Mouse (Mus musculus): ENCODE measurements at regions not wholly inside any gene's neighbourhood (a gene's known extent, or its start where the extent isn't known, plus 50 kb on each side); places are given as distances from the start of the nearest gene placed in this dataset.

DNA sequence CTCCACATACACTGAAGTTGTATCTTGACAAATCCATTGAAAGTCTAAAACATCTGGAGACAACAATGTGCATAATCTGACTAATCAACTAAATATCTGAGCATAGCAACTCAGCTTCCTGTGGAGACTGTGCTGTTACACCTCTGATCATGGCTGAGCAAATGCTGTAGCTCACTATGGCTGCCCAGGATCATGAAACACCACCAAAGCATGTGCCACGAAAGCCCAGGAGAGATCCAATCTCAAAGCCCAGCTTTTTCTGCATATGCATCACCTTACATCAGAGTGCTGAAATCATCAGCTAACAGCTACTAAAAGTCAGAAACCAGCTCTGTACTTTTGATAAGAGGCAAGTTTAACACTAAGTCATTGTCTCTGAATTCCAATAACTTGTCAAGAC lies 313.3 kb upstream of the Htr2a start:
- no peak for ATAC-seq (ENCODE audit: insufficient number of reproducible peaks, low FRiP score, low TSS enrichment)

DNA sequence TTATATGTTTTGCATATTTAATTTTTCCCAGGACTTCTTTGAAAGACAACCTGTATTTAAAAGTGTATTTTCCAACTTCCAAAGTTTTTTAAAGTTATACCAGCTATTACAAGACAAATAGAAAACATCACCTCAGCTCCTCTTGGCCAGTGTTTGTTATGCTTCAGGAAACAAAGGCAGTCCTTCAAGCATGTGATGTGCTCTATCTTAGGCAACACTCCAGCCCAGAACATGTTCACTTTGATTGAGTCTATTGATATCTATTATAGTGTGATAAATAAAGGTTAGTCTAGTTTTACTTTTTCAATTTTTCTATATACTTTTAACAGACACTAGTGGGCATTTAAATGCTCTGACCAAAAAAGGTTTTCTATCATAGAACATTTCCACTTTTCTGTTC lies 289.9 kb upstream of the Htr2a start:
- no peak for ATAC-seq (ENCODE audit: insufficient number of reproducible peaks, low FRiP score, low TSS enrichment)

DNA sequence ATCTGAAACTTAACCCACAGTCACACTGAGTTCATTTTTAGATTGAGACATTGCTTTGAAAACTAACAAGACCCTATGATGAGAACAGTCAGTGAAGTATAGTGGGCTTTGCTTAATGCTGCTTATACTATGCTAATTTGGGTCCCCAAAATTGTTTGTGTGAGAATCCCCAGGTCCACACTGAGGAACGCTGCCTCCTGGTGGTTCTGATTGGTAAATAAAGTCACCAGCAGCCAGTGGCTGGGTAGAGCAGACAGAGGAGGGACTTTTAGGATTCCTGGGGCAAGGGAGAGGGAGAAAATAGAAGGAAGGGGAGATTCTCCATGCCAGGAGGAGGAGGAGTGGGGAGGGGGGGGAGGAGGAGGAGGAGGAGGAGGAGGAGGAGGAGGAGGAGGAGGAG lies 288.4 kb upstream of the Htr2a start:
- ATAC-seq (ENCODE audit: insufficient number of reproducible peaks, low FRiP score, low TSS enrichment): no peak

DNA sequence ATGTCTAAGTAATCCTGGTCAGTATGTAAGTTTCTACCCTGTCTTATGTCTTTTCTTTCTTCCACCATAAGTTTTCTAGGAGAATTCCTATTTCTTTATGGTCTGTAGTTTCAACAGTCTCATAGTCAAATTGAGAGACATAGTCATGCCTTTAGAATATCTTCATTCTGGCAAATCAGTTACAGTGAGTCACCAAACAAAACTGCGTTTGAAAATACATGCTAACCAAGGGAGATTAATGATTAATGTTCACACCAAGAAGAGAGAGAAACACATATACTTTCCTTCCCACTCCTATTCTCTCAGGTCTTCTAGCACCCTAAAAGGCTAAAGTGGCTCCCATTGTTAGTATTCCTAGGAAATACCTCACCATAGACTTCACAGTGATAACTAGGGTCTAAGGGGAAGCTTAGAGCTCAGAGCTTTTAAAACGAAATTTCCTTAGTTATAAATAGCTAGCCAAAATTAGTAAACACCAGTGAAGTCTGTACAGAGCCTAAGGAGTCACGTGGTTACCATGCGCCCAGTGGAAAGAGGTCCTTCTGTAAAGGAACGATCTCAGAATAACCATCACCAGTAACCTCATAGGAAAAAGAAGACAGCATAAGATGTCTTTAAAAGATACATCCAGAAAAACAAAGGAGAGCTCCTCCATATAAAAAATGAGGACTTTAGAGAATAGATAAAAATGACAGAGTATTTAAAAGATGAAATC lies 281.8 kb upstream of the Htr2a start:
- no peak for ATAC-seq (ENCODE audit: insufficient number of reproducible peaks, low FRiP score, low TSS enrichment)

DNA sequence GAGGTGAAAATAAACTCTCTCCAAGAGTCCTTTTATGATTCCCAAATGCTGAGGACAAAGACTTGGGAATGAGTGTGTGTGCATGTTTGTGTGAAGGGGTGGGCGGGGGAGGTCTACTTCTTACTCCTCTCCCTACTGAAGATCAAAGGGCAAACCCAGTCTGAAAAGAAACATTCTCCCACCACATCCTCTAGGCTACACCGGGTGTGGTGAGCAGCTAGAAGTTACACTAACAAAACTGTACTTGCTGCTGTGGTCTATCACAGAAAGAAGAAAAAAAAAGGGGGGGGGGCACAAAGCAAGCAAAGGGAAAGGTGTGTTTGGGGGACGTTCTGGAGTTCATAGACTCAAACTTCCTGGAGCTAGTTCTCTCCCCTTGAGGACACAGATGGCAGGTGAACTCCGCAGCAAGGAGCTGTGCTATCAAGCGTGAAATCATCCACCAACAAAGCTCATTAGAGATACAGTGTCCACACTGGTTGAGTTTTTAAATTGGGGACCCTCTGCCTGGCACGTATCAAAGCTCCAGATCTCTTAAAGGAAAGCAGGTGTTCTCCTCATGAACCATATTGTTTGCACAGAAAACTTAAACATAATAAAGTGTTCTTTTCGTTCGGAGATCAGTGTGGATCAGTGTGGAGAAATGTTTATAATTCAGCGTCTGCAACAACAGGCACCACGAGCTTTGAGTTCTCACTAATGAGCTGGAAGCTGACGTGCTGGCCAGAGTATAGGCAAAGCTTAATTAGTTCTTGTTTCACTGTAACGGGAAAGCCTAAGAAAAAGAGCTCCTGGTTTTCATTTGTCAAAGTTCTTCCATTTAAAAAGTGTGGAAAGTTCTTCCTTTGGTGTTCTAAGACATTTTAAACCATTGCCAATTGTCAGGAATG lies 280.7 kb upstream of the Htr2a start:
- no peak for ATAC-seq (ENCODE audit: insufficient number of reproducible peaks, low FRiP score, low TSS enrichment)

DNA sequence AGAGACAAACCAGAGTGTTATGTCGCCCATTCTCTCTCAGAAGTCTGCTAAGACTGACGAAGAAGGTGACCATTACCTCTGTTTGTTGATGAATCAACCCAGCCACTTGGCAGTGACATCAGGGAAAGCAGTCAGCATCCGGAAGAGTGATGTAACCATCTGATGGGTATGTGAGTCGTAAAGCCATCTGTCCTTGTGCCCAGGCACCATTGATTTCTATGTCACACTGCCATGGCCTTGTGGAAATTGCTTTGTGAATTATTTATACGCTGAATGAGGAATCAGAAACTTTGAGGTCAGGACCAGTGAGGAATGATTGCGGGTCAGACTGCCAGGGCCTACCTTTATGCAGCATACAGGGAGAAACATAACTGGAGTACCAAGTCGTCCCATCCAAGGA lies 256.2 kb upstream of the Htr2a start:
- no peak for ATAC-seq (ENCODE audit: insufficient number of reproducible peaks, low FRiP score, low TSS enrichment)

DNA sequence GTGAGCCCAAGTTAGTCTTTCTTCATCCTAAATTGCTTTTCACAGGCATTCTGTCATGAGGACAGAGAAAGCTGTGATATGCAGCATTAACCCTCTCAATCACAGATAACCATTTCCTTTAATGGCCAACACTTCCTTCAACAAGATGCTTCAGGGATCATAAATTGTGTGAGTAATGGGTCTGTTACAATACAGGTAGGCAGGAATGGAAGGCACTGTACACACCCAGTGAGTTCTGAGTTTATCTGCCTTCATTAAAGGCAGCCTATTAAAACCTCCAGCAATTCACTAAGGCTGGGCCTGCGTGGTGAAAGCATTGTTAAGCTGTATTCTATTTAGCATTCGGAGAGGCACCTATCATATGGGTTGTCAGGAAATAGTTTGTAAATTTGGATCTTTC lies 248.2 kb upstream of the Htr2a start:
- ATAC-seq (ENCODE audit: insufficient number of reproducible peaks, low FRiP score, low TSS enrichment): no peak

DNA sequence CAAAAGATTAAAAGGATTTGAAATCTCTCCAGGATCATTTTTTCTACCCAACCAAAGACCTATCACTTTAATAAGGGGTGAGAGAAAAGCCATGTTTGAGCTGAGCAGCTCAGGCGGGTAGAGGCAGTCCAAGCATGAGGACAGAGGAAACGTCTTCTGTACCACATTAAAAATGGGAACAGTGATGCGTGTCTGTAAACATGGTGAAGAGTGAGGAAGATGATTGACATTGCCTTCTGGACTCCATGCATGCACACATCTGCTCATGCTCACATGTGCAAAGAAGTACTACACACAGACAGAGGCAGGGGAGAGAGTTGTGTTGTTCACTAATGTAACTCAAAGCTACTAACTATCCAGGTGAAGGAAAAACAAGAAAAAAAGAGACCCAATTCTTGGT lies 243.4 kb upstream of the Htr2a start:
- ATAC-seq (ENCODE audit: insufficient number of reproducible peaks, low FRiP score, low TSS enrichment): no peak

DNA sequence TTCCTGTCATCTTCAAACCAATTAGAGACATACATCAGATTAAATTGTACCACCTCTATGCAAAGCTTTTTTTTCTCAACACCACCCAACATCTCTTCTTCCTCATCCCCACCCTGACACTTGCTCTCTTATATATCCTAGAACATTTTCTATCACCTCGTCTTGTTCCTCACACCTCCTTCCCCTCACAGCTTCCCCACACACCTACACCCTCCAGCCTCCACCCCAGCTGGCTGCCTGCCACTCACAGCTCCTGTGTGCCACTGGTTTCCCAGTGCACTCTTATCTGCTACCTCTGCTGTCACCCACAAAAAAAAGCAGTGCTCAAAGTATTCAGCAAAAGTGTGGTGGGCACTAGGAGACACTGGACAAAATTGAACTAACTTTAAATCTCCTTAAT lies 231.2 kb upstream of the Htr2a start:
- no peak for ATAC-seq (ENCODE audit: insufficient number of reproducible peaks, low FRiP score, low TSS enrichment)

DNA sequence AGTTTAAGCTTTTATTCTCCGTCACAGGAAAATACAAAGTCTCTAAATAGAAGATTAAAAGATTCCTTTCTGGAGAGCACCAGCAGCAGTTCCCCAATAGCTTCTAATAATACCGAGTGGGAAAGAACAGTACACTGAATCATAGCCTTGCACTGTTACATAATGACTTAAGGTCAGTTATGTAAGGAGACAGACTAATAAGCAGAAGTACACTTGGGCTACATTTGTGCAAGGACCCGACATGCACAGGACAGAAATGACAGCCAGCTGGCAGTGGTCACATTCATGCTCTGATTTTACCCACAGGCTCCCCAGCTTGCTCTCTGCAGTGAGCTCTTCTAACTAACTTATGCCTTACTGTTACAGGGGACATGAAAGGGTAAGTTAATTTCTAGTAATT lies 212.4 kb upstream of the Htr2a start:
- peak; percentile 56; the same call in 1 of the 2 replicates for ATAC-seq (ENCODE audit: insufficient number of reproducible peaks, low FRiP score, low TSS enrichment)

DNA sequence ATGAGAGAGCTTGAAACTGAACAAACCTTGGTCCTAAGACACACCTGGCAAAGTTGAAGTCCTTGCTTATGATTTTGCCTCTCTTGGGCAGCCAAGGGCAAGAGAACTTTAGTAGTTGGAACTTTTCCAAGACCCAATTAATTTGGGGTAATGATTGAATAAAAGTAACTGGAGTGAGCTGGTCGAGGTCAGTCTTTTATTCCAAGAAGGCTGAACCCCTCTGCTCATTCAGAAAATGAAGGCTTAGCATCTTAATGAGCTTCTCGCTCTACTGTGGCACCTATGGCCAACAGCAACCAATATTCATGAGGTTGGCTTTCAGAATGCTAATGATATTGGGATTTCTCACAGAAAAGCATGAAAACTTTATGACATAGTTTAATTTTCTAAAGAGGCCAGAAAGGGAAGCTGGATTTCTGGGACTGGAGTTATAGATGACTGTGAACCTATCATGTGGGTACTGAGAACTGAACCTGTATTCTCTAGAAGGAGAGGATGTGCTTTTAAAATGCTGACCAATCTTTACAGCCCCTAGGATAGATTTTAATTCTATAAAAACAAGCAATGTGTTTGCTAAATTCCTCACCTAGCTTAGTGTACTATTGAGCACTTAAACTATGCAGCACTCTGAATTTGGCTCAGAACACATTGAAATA lies 176.5 kb upstream of the Htr2a start:
- no peak for ATAC-seq (ENCODE audit: insufficient number of reproducible peaks, low FRiP score, low TSS enrichment)

DNA sequence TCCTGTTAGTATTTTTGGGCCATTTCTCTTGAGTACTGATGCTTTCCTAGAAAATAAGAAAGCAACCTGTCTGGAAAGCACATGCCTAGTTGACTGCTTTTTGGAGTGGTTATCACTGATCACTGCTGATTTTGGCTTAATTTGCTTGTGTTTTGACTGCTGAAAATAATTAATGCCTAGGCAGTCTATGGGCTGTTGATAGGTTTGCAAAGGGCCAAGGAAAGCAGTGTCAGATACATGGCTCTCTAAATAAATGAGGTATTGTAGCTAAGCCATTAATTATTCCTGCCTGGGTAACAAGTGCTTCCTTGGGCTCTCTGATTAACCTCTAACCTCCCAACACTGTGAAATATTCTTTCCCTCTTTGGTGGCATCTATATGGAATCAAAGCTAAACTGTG lies 145.1 kb upstream of the Htr2a start:
- ATAC-seq (ENCODE audit: insufficient number of reproducible peaks, low FRiP score, low TSS enrichment): no peak

DNA sequence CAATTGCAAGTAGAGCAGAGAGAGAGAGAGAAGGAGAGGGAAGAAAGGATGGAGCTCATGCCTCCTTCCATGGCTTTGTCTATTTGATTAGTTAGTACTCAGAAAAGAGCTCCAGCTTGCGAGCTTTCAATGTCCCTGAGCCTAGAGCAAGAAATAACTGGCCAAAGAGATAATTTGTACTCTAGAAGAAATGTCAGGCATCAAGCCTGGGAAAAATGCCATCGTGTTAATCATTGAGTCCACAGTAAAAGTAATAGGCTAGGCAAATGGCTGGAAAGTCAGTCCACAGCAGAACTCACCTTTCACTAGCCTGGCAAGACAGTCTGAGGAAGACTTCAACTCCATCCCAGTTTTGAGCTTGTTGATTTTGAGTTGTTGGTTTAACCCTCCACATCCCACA lies 129.1 kb upstream of the Htr2a start:
- ATAC-seq (ENCODE audit: insufficient number of reproducible peaks, low FRiP score, low TSS enrichment): no peak

DNA sequence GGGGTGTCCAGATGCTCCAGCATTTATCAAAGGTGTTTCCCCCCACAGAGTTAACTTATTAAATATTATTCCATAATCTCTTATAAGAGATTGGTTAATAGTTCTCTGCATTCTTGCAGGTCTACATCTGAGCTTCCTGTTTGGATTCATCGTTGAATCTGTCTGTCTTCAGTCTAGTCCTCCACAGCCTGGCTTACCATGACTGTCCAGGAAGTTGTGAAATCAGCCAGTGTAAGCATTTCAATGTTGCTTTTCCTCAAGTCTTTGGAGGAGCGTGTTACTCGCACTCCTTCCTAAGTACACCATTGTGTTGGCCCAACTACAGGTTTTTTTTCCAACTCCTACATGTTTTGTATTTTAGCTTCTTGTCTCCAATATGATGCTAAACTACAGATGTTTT lies 124.2 kb upstream of the Htr2a start:
- no peak for ATAC-seq (ENCODE audit: insufficient number of reproducible peaks, low FRiP score, low TSS enrichment)

DNA sequence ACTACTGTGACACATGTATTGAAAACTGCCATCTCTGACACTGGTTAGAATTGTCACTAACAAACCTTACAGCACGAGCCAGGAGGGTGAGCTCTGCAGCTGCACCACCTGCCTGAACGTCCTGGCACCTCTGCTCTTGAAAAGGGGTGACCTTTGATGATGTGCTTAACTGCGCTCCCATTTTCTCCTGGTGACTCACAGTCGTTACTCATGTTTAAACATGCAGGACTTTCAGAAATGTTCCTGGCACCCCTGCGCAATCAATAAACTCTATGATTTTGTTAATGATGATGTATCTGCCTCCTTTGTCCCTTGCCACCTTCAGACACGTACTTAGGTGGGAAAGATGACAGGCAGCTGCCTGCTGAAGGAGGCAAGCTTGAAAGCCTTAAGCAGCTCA lies 121.1 kb upstream of the Htr2a start:
- ATAC-seq (ENCODE audit: insufficient number of reproducible peaks, low FRiP score, low TSS enrichment): no peak

DNA sequence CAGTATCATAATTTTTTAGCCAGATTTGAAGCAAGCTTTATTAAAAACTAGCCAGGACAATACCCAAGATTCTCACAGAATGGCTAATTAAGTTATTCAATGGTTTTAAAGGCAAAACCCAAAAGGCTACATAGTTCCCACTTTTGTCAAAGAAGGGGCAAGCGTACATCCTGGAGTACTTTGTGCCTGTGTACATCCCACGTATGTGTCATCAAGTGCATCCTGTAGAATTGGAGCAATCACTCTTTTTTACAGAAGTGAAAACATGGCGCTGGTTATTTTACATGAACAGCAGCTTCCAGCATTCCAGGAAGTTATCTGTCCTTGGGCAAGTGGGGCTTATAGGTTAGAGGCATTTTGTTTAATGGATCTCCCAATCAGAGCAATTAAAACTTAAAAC lies 119.0 kb upstream of the Htr2a start:
- ATAC-seq (ENCODE audit: insufficient number of reproducible peaks, low FRiP score, low TSS enrichment): no peak

DNA sequence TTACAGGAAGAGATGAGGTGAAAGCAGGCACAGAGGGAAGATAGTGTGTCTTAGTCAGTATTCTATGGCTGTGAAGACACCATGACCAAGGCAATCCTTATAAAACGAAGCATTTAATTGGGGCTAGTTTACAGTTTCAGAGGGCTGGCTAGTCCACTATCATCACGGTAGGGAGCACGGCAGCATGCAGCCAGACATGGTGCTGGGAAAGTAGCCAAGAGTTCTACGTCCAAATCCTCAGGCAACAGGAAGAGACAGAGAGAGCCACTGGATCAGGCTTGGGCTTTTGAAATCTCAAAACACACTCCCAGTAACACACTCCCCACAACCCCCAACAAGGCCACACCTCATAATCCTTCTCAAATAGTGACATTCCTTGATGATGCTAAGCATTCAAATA lies 113.4 kb upstream of the Htr2a start:
- no peak for ATAC-seq (ENCODE audit: insufficient number of reproducible peaks, low FRiP score, low TSS enrichment)

DNA sequence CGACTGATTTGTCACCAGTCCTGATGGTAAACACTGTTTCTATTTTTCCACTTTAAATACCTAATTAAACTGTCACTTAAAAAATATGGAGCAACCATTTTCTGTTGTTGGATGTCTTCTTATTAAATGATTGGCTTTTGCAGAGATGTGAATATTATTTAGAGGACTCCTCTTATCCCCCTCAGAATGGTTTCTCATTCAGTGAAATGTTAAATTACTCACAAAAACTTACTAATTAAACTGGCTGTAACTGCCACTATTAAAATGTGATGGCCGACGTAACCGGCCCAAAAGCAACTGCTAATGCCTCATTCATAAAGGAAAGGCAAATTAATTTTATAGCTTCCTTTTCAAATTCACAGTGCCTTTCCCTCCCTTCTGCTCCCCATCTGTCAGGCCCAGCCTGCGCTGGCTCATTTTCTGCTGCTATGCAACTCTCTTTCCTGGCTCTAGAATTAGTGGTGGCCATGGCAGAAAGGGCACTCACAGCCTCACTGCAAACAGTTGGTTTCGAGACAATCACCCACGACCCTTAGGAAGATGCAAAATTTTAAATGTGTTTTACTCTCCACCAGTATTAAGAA lies 111.2 kb upstream of the Htr2a start:
- no peak for ATAC-seq (ENCODE audit: insufficient number of reproducible peaks, low FRiP score, low TSS enrichment)

DNA sequence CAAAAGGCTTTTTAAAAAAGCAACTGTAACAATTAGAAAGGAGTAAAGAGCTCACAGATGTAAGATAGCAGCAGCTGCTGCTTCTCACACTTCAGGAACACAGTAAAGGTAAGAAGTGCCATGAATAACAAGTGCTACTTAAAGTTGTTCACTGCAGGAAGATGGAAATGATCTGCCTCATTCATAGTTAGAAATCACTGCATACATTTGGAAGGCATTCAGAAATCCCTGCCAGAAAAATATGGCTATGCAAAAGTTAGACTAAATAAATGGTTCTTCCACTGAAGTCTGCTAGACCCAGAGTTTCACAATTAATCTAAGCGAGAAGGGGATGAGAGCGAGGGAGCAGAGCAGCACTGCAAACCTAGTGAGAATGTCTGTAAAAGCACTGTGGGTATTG lies 102.5 kb upstream of the Htr2a start:
- ATAC-seq (ENCODE audit: insufficient number of reproducible peaks, low FRiP score, low TSS enrichment): no peak

DNA sequence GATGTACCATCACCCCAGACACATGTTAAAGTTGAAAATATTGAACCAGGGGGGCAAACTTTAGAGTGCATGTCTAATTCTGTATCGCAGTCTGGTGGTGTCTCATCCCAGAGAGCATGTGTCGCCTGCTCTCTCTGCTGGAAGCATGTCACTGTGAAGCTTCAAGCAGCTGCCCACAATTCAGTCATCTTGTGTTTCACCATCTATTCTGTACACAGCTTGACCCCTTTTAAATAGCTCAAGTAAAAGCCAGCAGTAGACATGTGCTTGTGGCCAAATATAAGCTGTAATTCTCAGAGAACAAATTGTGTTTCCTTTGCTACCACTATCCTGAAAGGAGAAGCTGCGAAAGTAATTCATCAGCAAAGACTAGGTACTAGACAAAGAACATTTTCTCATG lies 96.6 kb upstream of the Htr2a start:
- no peak for ATAC-seq (ENCODE audit: insufficient number of reproducible peaks, low FRiP score, low TSS enrichment)

DNA sequence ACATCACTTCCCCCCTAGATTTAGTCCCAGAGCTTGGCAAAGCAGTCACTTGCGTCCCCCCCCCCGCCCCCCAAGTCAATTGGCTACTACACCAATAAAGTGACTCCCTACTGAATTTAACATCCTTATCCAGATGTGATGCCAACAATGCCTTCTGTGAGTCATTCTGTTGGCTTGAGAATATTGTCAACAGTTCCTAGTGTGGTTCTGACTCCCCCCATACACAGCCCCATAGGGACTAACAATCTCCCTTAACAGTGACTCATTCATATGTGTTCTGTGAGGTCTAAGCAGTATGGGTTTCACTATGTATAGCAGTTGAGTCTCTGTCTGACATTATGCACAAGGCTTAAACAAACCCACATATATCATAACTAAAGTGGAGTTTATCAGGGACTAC lies 89.5 kb upstream of the Htr2a start:
- no peak for ATAC-seq (ENCODE audit: insufficient number of reproducible peaks, low FRiP score, low TSS enrichment)
